Mouse (Mus musculus) B cell, adult 2 months (primary cell): ENCODE measurements at regions not wholly inside any gene's neighbourhood (a gene's known extent, or its start where the extent isn't known, plus 50 kb on each side); places are given as distances from the start of the nearest gene placed in this dataset.

ENCODE experiments used
- DNase-seq, 2 experiments: peaks; one replicate each; pipeline ENCODE4 v3.0.0; 2022

DNA sequence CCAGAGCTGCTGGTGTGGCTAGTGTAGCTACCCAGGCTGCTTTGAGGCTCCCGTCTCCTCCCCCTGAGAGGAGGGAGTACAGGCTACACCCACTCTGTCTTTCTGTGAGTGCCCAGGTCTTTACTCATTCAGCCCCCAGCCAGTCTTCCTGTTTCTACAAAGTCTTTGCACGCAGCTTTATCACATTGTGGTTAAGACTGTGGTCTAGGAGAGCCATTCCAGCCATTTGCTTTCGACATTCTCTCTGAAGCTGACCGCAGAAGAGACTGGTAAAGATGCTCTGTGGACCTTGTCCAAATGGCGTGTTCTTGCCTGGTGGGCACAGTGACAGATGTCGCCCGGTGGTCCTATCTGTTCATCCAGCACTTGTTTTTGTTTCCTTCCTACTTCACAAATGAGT is 62.0 kb downstream of the Tpra1 start:
- no peak for DNase-seq

DNA sequence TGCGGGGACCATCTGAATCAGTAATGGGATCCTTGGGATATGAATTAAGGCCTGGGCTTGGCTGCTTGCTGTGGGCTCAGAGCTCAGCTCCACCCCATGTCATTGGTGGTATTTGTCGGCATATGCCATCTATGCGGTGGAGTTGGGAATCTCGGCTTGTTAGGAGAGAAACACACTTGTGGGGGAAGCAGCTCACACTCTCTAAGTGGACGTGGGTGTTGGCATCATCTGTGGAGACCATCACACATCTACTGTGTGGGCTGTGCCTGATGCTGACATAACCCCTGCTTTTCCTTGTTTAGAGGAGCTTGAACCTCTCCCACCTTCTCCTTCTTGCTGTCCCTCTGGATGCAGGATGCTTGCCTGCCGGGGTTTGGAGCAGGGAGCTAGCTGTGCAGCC is 62.9 kb downstream of the Tpra1 start:
- DNase-seq, result no peak

DNA sequence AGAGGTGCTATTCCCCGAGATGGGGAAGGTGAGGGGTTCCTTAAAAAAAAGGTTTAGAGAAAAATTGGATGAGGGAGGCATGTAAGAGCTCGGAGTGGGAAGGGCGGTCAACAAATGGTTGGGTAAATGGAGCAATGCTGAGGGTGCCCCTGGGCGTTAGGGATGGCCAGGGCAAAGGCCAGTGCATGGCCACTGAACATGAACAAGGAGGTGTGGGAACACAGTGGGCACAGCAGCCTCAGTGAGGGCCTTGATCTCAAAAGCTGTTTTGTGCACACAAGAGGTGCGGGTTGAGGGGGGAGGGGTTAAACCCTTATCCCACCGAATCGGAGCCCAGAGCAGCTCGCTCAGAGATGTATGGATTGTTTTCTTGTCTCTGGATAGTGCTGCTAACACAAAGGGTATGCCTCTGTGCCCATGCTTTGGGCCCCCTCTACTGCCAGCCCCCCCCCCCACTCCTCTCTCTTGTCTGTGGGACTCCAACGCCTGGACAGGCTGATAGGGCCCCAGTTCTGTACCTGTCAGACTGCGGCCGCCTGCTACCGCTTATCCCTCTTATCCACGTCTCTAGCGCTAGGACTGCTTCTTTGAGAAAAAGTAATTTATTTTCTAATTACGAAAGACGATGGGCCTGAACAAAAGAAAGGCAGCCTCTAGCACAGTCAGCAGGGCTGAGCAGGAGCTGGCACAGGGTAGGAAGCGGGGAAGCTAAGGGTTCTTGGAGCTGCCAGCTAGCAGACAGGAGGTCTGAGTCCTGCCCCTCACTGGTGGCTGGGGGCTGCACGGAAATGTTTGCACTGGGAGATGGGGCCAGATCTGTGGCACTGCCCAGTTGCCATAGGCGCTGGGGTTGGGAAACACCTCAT is 63.5 kb downstream of the Tpra1 start:
- no peak for DNase-seq

DNA sequence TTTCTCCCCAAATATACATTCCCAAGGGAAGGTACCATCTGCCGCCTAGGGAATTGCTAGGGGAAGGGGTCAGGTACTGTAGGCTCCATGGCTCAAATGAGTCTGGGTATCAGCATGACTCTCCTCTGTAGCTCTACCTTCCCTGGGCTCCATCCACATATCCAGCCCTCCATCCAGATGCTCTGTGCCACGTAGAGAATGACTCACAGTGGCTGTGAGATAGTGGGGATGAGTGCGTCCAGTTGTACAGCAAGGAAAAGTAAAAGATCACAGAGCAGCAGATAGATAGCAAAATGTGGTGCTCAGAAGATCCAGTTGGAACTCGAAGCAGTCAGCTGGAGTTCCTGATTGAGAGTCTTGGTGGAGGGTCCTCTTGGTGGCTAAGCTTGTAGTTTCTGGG is 64.5 kb downstream of the Tpra1 start:
- no peak for DNase-seq

DNA sequence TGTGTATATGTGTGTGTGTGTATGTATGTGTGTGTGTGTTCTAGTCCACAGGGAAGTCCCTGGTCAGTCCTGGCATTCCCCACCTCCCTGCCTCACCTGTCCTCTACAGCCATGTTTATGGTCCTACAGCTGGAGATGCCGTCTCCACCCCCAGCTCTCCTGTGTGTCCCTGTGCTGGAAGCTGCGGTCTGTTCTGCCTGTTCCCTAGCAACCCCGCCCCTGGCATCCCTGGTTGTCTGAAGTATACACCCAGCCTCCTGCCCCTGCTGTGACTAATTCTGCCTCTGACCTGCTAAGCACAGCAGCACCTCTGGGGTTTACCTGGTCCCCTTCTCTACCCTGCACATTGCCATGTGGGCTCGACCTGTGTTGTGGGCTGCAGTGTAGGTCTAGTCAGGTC is 66.8 kb downstream of the Tpra1 start:
- DNase-seq, result no peak

DNA sequence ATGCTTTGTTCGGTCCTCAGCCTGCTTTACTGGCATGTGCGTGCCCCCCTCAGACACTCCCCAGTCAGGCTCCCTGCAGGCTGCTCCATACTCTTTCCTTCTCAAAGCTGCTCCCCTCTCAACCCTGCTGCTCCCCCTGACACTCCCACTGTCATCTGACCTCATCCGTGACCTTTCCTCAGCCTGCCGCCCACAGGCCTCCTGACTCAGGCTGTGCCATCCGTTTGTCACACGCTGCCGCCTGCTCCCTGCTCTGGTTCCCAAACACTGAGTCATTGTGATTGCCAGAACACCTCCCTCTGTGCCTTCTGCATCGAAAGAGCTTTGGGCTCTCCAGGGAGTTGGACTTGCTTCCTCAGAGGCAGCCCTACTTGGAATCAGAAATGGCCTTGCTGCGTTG is 69.7 kb downstream of the Tpra1 start:
- DNase-seq, result no peak

DNA sequence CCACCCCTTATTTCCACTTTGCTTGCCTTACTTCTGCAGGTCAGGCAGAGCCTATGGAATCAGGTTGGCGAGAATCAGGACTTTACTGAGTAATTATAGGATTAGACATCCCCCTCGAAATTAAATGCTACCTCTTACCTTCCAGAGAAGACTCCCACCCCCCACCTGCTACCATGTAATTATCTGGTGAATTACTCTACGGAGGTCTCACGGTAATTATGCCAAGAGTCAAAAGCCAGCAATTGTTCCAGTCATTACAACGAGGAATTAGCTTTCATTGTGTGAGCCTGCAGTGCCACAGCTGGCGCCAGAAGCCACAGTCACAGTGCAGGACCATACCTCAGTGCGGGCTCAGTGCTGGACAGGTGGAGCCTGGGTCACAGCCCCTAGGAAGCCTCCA is 72.4 kb downstream of the Tpra1 start:
- DNase-seq, result no peak

DNA sequence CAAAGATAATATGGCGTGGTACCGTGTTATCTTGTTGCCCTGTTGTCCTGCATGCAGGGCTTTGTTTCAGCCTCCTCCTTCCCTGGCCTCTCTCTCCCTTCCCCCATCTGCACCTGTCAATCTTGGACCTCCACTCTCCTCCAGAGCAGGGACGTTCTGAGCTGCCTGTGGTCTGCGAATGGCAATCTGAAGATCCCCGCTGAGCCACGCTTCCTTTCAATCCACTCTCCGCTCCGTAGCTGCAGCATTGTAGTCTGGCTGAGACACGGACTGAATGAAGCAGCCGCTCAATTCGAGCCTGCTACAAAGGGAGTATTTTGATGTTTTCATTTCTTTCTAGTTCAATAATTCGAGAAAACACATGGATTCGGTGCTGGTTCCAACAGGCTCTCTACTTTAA is 74.5 kb downstream of the Tpra1 start:
- no peak for DNase-seq

DNA sequence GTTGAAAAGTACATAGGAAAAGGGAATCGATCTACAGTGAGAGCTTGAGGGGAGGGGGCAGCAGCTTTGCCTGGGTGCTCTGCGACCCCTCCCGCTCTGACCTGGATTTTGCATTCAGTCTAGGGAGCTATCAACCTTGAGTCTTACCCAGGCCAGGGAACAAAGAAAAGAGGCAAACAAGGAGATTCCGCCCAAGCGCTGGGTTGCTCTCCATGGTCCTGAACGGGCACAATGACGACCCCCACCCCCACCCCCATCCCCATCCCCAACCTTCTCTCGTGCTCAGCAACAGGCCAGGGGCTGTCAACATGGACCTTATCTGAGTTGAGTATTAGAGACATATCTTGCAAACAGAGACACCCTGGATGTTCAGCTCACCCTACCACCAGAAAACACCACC is 74.9 kb downstream of the Tpra1 start:
- no peak for DNase-seq

DNA sequence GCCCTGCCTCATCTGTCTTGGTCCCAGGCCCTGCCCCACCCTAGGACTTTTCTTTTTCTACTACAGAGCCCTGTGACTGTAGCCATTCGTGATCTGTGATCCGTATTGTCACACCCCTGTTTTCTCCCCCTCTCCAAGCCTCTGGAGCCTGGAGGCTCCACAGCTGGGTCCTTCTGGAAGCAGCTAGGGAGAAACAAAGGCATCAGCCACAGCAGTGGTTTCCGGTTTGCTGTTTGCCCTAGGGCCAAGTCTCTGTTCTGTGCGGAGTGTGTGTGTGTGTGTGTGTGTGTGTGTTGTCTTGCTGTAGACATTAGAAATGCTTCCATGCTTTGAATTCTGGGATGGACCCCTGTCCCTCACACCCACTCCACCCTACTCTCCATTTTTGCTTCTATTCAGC is 76.9 kb downstream of the Tpra1 start:
- DNase-seq, result no peak

DNA sequence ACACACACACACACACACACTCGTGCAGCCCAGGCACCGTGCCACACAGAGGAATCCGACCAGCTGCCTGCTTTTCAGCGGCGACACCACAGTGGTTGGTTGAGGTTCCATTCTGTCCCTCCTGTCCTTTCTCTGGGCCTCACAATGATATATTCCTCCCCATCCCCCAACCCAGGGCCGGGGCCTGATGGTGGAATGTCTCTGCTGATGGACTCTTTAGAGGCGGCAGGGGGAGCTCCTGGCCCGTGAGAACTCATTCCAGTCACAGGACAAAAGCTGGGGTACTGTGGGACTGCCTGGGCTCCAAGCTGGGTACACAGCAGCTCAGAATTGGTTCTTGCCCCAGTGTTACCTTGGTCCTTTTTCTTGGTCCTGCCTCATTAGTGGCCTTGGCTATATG is 78.1 kb downstream of the Tpra1 start:
- DNase-seq, result peak; percentile 60 to 69

DNA sequence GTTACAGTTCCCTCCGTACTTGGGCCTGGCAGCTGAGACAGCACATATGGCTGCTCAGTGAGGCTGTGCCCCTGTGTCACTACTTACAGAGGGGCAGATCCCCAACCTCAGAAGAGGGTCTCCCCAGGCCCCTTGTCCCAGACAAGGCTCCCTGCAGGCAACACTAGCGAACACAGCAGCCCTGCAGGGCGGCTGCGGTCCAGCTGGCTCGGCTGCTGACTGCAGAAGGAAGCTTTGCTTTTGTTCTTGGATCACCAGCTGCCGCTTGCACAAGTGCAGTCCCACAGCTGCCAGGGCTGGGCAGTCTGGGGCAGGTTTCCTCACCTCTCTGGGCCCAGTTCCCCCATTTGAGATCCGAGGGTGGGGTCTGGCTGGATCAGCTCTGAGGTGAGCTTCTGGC is 79.5 kb downstream of the Tpra1 start:
- no peak for DNase-seq

DNA sequence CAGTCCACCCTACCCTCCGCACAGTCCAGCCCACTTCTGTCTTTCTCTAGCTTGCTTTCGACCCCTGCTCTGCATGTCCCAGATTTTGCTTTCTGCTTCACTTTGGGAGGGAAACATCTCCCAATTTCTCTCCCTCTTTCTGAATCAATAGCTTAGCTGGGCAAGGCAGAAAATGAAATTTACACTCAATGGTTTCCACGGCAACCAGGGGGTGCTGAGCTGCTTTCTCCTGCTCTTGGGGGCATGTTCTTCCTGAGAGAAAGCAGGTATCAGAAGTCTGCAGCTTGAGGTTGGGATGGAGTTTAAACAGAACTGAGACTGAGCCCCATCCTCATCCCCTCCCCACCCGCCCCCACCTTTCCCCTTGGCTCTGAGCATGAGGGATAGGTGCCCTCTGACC is 82.1 kb downstream of the Tpra1 start:
- no peak for DNase-seq

DNA sequence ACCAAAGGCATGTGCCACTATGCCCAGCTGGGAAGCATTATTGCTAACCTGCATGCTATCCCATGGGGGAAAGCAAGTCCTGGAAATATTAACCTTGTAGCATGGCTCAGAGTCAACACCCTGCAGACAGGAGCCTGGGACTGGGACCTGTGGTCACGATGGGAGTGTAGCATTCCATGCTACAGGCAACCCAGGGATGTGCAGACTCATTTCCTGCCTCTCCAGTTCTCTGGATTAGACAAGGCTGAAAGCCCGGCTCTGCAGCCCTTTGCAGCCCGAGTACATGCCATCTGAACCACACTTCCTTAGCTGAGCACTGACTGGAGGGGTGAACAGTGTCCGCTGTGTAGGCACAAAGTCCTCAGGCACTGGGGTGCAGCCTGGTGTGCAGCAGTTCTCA is 82.8 kb downstream of the Tpra1 start:
- no peak for DNase-seq

DNA sequence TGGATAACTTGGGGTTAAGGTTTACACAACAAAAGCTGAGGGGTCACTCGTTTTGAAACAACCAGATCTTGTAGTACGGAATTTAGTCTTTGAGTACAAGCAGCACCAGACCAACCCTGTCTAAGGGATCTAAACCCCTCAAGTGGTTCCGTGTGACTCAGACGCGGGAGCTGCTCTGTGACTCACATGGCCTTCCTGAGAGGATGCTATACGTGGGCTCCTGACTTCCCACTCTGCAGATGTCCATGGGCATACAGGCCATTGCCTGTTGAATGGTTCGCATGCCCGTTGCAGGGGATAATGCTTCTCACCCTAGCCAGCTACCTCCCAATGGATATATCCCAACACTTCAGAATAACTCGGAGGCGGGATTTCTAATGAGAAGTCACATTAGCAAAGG is 86.5 kb downstream of the Tpra1 start:
- no peak for DNase-seq

DNA sequence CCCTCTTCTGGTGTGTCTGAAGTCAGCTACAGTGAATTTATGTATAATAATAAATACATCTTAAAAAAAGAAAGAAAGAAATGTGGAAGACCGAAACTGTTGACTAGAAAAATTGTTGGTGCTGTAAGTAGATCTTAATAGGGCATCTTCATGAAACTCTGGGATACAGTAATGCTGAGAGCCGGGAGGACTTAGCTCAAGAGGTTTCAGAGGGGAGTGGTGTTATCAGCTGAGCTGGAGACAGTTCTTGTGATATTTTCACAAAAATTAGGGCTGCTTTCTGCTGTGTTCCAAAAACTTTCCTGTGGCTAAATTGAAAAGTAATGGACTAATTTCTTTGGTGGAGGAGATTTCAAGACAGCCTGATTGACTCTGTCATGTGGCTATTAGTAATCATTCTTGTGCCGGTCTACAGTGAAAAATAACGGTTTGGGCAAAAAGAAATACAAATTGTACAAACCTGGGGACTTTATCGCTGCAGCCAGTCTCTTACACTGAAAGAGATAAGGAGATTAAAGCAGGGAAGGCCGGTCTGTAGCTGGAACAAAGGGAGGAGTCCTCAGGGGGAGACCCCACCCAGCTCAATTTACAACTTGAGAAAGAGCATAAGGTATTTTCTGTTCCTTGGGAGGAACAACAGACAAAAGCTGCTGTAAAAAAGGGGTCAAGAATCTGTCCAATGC is 87.7 kb downstream of the Tpra1 start:
- no peak for DNase-seq

DNA sequence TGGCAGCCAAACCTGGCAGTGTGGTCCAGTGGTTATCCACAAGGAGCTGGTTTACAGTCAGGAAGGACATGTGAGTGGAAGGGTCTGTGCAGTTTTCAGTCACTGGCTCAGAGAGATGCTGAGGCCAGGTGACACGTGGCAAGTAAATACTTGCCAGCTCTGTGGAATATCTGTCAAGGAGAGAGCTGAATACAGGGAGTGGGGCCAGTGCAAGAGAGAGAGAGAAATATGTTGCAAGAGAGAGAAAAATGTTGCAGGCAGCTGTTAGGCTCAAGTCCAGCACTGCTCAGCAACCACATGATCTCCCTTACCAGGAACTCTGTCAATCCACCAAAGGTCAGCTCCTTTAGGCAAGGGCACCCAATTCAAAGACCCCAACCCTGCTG is 88.2 kb downstream of the Tpra1 start:
- DNase-seq, result no peak

DNA sequence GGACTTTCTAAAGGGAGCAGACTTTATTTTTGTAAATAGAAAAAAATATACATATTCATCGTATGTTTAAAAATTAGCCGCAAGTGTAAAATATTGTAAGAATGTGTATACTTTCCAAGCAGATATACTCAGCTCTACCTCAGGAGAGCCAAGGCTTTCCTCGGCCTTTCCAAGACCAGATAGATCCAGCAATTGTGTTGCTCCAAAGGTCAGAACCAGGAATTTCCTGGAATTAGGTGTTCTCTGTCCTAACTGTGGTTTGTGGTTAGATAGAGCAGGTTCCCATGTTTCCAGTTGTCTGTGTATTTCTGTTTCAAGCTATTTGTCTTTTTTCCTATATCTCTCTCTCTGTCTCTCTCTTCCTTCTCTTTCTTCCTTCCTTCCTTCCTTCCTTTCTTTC is 93.0 kb downstream of the Tpra1 start:
- DNase-seq, result no peak

DNA sequence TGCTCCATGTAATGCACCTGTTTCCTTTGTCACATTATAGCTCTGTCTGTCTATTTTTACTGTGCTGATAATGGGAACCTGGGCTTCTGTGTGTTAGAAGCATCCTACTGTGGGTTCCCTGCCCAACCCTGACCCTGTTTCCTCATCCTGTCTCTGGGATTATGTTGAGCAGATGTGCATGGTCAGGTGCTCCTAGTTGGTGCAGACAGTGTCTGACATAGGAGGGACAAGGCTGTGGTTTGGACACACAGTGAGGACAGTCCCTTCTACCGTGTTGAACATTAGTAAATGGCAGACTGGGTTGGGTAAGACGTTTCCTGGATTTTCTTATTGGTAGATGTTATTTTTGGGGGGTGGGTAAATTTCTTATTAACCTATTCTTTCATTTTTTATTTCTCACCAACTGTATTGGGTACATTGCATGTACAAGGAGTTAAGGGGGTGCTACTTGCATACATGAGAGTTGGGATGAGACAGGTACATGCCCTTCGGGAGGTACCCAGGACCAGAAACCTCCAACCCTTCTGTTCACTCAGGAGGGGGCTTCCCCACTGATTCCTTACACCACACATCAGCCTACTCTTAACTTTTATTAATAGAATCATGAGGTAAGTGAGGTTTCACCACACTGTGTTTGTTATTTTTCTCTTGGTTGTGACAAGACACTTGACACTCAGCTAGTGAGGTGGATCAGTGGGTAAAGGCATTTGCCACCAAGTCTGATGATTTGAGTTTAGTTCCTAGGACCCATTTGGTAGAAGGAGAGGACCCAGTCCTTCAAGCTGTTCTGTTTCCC is 97.1 kb downstream of the Tpra1 start:
- DNase-seq, result peak in 1 of 2 experiments; percentile 19

DNA sequence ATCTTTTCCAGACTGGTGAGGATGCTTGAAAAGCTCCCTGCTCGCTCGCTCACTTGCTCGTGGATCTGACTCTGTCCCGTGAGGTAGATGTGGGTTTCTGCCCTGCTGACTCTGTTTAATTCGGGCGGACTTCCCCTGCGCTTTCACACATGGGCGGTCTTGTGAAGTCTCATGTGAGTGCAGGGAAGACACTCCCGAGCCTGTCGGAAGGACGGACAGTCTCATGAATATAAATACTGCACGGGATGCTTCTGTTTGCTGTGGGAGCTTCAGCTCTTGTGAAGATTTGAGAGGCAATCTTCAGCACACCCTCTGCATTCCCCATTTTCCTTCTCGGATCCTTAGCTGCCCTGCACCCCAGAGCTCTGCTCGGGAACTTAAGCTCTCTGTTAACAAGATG is 98.3 kb downstream of the Tpra1 start:
- peak; percentile 72 to 76 for DNase-seq

DNA sequence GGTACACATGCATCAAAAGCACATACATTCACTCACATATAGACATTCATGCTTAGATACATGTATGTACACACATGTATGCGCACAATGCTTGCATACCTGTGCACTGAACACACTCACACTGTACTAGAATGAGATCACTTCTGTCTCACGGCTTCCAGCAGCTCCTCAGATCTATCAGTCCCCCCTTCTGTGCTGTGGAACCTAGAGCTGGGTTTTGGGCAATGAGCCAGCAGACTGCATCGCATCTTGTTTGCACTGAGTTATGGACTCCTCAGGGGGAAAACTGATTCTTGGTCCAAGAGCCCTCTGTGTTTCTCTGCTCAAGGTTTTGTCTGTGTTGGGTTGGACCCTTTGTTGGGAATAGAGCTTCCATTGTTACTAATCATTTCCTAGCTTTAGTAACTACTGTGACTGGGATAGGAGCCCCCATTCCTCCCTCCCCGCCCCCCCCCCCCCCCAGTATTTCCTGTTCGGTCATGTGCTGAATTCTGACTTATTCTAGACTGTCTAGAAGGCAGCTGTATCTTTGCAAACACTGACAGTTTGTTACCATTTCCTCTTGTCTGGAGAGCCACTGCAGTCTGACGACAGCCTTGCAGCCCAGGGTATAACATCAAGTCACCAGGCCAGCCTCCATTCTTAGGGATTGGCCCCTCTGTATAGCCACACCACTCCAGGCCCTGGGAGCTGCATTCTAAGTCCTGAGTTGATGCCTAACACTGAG is 101.3 kb downstream of the Tpra1 start:
- DNase-seq, result peak; percentile 15 to 23

DNA sequence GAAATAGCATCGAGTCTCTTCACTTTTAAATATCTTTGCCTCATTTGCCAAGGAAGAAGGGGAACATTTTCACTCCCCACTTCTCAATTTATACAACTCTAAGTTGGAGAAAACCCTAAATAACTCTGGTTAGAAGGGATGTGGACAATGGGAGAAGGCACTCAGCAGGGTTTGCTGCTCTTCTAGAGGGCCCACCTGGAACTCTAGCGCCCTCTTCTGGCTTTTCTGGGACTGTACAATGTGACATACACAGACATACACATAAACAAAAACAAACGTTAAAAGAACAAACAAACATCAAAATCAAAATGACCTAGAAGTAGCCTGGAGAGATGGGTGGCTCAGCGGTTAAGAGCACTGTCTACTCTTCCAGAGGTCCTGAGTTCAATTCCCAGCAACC is 103.0 kb downstream of the Tpra1 start:
- peak; percentile 31 to 37 for DNase-seq

DNA sequence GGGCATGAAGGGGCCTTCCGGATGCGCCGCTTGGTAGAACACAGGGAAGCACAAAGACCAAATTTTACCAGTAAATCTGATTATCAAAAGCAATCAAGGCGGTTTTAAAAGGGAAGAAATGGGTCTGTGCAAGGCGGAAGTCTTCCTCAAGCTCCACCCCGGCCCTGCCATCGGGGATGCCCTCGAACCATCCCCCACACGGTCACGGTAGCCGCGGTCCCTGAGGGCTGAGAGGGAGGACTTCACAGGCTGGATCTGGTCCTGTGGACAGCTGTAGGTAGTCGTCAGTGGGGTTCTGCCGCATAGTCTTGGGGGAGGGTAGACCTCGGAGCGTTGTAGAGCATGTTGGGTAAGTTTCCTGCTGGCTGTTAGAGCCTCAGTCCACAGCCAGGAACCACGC is 104.9 kb downstream of the Tpra1 start:
- peak; percentile 23 to 34 for DNase-seq
